Mouse (Mus musculus) neutrophil, adult 5-6 weeks (primary cell): Measurements from ENCODE around the gene Rps25. TPM values are rescaled to one million over a fixed set of nuclear protein-coding genes. Genes with fewer than 3 reads are reported as not detected.
"Not testable (repeated sequence)": the region's sequence is repeated elsewhere in the genome, so short reads cannot be mapped to it uniquely, and the experiment has no call there.

ENCODE experiments used
- ATAC-seq: fragments of 151-379, 151-347 bp; 2 replicates; pipeline ENCODE4 v1.8.0; 2017; ENCODE audit warnings: mild to moderate bottlenecking, moderate TSS enrichment; ENCODE audit not compliant: insufficient number of reproducible peaks, poor library complexity, low FRiP score, severe bottlenecking; ENCODE audit errors: extremely low read depth
- total RNA-seq: library from RNA; stranded (forward); fragments of 200-1000 nt; gene quantifications from 2 replicates; pipeline ENCODE4 v1.2.3, GENCODE M21; 2017

The Rps25 gene
- total RNA-seq, 1 experiment from 2014 or later: 1,185 TPM

GRCm38 (mm10) chr9:44440961-44441360 lies 34.0 kb downstream of the Rps25 start, which contains the start of gene Foxr1:
TSS of gene Foxr1 (minus strand) at chr9:44441136.
- no peak for ATAC-seq

- ATAC-seq: not testable (repeated sequence)
These were observed 37.6 kb downstream of the Rps25 start for GRCm38 (mm10) chr9:44444402-44445025.

GRCm38 (mm10) chr9:44450387-44450786 lies 43.4 kb downstream of the Rps25 start:
- no peak for ATAC-seq

- ATAC-seq: peak; percentile 91
These were observed 47.4 kb downstream of the Rps25 start for GRCm38 (mm10) chr9:44454132-44454890.

GRCm38 (mm10) chr9:44454891-44455220 lies 47.9 kb downstream of the Rps25 start, which contains the start of gene Upk2:
TSS of gene Upk2 (minus strand) at chr9:44454976.
- ATAC-seq: no peak

GRCm38 (mm10) chr9:44457035-44457742 lies 50.2 kb downstream of the Rps25 start:
- ATAC-seq: no peak

Other genes starting within 250 kb of the Rps25 start
- 89.2 and 92.0 TPM in 2 replicates for gene Cbl, start 173.1 kb upstream of the Rps25 start, total RNA-seq
- not detected in 2 replicates for gene Ccdc153, start 166.5 kb upstream of the Rps25 start, total RNA-seq
- 1.0 and 1.6 TPM in 2 replicates for gene Pdzd3, start 155.7 kb upstream of the Rps25 start, total RNA-seq
- 10.3 and 12.6 TPM in 2 replicates for gene Nlrx1, start 138.5 kb upstream of the Rps25 start, total RNA-seq
- 1.4 TPM in 1 of 2 replicates, not detected in the other for gene Abcg4, start 118.5 kb upstream of the Rps25 start, total RNA-seq
- 32.0 and 46.7 TPM in 2 replicates for gene Hinfp, start 101.5 kb upstream of the Rps25 start, total RNA-seq
- gene C2cd2l, start 86.9 kb upstream of the Rps25 start, total RNA-seq: 22.0 and 30.5 TPM in 2 replicates
- 4.4 and 7.1 TPM in 2 replicates for gene Dpagt1, start 81.1 kb upstream of the Rps25 start, total RNA-seq
- 17.6 and 20.0 TPM in 2 replicates for gene H2afx, start 72.4 kb upstream of the Rps25 start, total RNA-seq
- 3.3 and 11.4 TPM in 2 replicates for gene Hmbs, start 62.9 kb upstream of the Rps25 start, total RNA-seq
- 34.6 and 37.4 TPM in 2 replicates for gene Vps11, start 45.5 kb upstream of the Rps25 start, total RNA-seq
- gene Hyou1, start 27.6 kb upstream of the Rps25 start, total RNA-seq: 39.9 and 42.2 TPM in 2 replicates
- 15.4 and 21.5 TPM in 2 replicates for gene Slc37a4, start 10.3 kb upstream of the Rps25 start, total RNA-seq
- 31.8 and 32.8 TPM in 2 replicates for gene Trappc4, start 461 bp downstream of the Rps25 start, total RNA-seq
- gene Ccdc84, start 11.4 kb downstream of the Rps25 start, total RNA-seq: 41.8 and 52.1 TPM in 2 replicates
- 0.37 TPM in 1 of 2 replicates, not detected in the other for gene Foxr1, start 34.0 kb downstream of the Rps25 start, total RNA-seq
- gene Upk2, start 47.8 kb downstream of the Rps25 start, total RNA-seq: not detected in 2 replicates
- gene Bcl9l, start 75.7 kb downstream of the Rps25 start, total RNA-seq: 18.3 and 26.5 TPM in 2 replicates
- gene Cxcr5, start 154.7 kb downstream of the Rps25 start, total RNA-seq: 207 and 222 TPM in 2 replicates
- gene Ddx6, start 197.8 kb downstream of the Rps25 start, total RNA-seq: 301 and 311 TPM in 2 replicates